Mouse (Mus musculus) megakaryocyte, embryonic 14.5 days (primary cell): ENCODE results near the gene Grk6.

ENCODE experiments used
- FLI1 ChIP-seq: IDR thresholded peaks from 2 replicates; pipeline ENCODE4 v1.6.1; 2012; ENCODE audit warnings: low read length, inconsistent platforms, mixed read lengths
- GATA1 ChIP-seq: IDR thresholded peaks from 3 replicates; pipeline ENCODE4 v1.6.1; 2012; ENCODE audit warnings: mixed read lengths, low read length, inconsistent platforms, borderline replicate concordance

GRCm38 (mm10) chr13:55429226-55429888 lies 15.5 kb upstream of the Grk6 start:
- no peak for TF ChIP-seq GATA1
- TF ChIP-seq FLI1, result no peak
